Mouse (Mus musculus): ENCODE measurements at regions not wholly inside any gene's neighbourhood (a gene's known extent, or its start where the extent isn't known, plus 50 kb on each side); places are given as distances from the start of the nearest gene placed in this dataset.
A peak's percentile ranks its signal among the peaks of the same experiment; 100 is the strongest.

DNA sequence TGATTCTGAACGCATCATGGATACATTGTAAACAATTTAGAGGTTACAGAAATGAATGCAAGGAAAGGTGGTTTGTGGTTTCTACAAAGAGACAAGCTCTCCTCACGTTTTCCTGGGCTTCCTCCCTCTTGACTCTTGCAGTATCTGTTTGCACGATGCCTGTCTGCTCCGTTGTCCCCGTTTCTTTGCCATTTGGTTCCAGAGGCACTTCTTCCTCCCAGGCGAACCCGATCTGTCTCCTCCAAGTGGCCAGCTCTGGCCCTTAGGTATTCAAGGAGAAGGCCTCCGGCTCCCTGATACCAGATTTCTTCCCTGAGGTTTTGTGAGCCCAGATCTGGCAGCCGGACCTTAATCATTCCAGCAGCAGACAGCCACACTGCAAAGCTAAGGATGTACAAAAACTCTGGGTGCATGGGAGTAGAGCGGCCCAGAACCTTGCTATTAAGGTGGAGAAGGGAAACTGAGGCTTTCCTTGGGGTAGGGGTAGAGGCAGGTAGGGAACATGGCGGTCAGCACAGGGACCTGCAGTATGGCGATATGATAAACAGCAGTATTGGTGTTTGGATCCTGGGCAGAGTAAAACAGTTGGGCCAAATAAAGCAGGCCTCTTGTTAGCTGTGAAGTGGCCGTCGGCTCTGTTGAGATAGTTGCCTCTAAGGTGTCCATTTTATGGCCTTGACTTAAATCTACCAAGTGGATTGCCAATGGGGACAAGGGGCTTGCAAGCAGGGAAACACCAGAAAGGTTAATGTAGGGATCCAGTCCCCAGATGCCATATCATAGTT lies 76.0 kb upstream of the Wnt7b start:
- peak in 1 of 2 experiments; percentile 21 for DNase-seq (ENCODE audit: extremely low spot score in 1 of 2, low spot score in 1 of 2)

DNA sequence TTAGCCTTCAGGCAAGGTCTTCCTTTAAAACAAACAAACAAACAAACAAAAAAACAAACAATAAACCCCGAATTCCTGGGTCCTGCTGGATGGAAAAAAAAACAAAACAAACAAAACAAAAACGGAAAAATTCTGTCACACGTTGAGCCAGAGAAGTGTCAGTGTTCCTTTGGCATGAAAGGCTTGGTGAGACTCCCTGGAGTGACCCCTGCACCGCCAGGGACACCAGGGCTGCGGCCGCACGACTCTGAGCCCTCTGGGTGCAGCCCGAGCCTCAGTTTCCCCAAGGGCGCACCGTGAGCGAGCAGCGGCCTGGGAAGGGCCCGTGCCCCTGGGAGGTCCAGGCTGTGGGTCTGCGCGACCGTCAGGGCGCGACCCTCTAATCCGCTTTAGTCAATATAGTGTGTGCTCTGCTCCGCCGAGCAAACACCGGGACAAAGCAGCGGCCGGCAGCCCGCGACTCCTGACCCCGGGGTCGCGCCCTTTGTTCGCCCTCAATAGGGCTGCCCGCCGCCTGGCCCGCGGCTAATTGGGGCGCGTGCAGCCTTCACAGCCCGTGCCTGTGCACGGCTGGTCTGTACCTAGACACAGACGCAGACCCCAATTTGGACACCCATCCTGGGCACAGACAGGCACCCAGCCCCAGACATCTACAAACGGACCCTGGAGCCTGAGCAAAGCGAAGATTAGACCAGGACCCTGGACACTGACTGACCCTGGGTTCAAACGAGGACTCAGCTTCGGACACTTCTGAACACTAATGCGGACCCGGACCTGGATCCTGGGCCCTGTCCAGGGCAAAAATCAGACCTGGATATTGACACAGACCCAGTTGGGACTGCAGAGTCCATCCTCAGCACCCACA lies 74.0 kb upstream of the Ppara start:
- peak in 1 of 2 experiments; percentile 5 for DNase-seq (ENCODE audit: extremely low spot score in 1 of 2, low spot score in 1 of 2)

DNA sequence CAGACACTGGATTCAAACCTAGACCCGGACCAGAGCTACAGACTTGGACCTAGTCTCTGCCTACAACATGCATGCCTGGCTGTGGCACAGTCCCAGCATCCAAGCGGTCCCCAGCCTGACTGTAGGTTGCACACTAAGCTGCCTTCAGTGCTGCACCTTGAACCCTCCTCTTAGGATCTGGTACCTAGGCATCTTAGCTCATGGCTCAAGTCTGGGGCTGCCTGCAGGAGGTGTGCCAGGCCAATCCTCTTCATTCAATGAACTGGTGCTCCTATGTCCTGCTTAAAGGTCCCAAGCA lies 73.4 kb upstream of the Ppara start:
- DNase-seq (ENCODE audit: extremely low spot score in 1 of 2, low spot score in 1 of 2), result no peak

DNA sequence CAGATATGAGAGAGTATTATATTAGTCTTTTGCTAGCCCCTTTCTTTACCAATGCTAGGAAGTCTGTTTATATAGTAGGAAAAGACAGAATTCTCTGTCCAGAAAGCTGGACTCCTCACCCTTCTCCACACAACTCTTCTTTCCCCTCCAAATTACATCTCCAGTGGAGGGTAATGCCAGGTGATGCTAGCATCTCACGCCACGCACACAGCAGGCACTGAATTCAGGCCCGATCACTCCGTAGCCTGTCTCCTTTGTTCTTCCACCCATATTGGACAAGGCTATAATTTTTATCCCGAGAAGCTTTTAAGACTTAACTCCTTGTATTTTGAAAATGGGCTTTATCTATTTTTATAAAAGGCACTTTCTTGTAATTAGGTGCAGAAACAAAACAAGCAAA lies 73.0 kb upstream of the Ppara start:
- DNase-seq (ENCODE audit: extremely low spot score in 1 of 2, low spot score in 1 of 2), result peak in 1 of 2 experiments; percentile 3

DNA sequence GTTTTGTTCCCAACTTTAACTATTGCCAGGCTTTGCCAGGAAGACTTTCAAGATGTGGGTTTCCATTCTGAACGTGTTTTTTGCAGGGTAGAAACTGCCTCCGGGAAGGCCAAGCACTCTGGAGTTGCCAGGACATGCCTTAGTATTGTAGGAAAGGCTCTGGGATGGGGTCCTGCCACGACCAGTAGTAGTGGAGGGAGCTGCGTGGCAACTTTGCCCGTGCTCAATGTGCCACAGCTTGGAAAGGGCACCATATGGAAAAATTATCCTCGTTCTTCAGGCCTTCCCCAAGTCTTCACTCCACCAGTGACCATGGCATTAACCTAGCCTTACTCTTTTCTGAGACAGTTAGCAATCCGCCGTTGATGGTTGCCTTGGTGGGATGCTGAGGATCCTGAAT lies 72.5 kb upstream of the Ppara start:
- DNase-seq (ENCODE audit: extremely low spot score in 1 of 2, low spot score in 1 of 2), result no peak

DNA sequence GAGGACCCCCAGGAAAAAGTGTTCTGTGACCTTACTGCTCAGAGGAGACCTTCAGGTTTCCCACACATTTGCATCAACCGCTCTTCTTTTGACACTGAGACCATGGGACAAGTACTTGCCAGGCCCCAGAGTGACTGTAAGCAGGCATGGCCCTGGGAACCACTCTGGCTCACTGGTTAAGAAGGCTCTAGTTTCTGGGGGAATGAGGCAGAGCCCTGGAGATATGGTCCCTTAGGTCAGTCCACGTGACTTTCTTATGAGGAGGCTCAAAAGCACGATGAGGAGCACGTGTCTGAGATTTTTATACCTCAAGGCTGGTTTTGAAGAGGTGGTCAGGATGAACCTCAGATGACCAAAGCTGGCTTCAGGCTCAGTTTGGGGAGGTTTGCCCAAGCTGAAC lies 72.1 kb upstream of the Ppara start:
- DNase-seq (ENCODE audit: extremely low spot score in 1 of 2, low spot score in 1 of 2), result no peak

DNA sequence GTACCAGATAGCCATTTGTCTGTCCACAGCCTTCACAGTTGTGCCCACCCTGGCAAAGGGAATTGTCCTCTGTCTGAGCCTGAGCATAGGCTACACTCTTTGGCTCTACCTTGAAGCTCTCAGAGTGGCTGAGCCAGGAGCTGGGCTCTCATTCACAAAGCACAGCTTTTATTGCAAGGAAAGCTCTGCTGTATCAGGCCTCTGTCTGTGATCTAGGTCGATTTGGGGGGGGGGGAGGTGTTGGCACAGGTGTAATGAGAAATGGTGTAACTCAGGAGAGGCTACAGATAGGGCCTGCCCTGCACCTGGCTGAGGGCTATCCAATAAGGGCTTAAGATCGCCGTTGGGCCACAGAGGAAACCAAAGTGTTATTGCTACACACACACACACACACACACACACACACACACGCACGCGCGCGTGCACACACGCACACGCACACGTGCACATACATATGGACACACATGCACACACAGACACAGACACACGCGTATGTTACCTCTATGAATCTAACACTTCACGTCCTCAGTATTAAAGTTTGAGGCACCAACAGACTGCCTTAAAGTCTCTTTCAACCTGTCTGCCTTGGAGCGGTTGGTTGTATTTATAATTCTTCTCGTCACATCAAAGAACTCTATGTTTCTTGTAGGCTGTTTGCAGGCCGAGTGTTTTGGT lies 70.9 kb upstream of the Ppara start:
- DNase-seq (ENCODE audit: extremely low spot score in 1 of 2, low spot score in 1 of 2), result no peak

DNA sequence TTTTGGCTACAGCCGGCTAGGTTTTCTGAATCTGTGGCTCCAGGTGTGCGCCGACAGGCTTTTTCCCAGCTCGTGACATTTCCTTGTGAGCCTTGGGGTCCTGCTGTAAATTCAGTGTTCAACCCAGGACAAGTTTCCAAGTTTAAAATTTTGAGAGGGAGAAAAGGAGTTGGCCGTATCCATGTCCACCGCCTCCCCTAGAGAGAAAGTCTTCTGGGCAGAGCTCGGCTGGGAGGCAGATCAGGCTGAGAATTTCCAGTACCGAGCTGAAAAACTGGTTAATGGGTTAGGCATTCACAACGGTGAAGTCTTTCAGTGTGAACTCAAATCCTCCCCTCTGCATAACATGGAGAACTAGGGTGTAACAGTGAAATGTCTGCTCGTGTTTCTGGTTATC lies 70.4 kb upstream of the Ppara start:
- no peak for DNase-seq (ENCODE audit: extremely low spot score in 1 of 2, low spot score in 1 of 2)

DNA sequence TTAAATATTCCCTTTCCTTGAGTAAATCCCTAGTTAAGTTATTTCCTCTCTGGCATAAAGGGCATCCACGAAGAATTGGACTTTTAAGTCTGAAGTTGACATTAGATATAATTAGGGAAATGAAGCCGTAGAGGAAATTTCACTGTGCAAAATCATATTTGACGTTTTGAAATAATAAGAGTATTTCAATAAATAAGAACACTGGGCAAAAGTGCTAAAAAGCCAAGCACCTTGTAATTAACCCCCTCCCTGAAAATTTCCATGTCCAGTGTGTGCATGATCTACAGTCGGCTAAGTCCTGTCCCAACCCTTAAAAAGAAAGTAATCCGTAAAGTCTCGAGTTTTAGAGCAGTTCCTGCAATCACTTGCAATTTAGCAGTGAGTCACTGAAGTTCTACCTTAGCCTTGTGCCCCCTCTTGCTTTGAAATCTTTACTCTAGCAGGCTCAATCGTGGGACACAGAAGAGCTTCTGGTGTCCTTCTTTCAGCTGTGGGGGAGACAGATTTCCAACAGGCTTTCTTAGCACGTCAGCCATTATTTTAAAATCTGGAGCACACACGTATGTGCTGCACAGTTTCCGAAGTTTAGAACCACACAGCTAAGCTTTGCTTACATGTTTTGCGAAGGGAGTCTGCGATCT lies 69.5 kb upstream of the Ppara start:
- no peak for DNase-seq (ENCODE audit: extremely low spot score in 1 of 2, low spot score in 1 of 2)

DNA sequence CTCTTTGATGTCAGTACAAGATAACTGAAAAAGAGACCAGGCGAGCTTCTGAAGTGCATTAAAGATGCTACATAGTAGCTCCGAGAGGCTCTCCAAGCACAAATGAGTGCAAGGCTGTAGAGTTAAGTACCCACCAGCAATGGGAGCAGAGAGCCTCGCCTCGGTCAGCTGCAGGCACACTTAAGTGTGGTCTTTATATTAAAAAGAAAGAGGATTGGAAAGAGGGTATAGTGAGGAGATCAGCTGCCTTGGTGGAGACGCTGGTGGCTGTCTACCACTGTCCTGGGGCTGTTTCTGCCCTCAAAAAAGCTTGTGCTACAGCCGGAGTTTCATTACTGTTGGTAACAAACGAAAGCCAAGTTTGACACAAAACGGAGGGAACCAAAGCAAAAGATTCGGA lies 68.3 kb upstream of the Ppara start:
- DNase-seq (ENCODE audit: extremely low spot score in 1 of 2, low spot score in 1 of 2), result no peak

DNA sequence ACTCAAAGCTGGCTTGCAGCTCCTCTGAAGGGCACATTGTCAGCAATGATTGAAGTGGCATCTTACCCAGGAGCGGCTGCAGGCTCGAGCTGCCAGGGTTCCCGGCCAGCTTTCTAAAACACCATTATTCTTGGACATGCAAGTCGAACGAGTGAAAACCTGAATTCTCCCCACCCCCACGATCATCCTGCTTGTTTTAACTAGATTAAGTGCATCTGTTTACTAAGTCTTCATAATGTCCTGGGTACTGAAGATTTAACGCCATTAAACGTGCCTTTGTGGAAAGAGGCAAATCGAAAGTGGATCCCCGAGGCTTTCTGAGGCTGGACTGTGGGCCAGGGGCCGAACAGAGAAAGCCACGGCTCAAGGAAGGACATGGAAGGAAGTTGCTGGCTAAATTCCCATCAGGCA lies 67.4 kb upstream of the Ppara start:
- DNase-seq (ENCODE audit: extremely low spot score in 1 of 2, low spot score in 1 of 2), result no peak

DNA sequence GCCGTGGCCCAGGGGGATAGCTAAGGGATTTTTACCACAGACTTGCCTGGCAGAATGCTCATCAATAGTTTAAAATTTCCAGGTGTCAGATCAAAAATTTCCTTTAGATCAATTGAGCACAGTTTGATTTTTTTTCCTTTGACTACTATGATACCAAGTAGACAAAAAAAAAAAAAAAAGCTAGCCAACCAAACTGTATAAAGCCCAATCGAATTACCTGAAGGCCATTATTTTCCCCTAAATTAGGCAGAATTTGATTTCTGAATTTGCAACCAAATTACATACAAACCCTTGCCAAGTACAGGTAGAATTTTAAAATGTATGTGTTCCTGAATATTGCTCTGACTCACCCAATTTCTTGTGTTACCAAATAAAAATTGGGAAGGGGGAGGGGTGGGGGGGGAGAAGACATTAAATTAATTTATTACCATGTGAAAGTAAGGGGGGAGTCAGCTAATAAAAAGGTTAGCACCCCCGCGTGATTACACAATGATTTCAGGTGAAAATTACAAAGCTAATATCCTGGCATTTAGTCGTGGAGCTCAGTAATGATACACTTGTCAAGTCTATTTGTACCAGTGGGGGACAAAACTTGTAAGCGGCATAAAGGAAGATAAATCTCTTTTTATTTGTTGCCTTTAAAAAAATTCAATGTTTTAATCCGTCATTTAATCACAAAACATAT lies 66.7 kb upstream of the Ppara start:
- no peak for DNase-seq (ENCODE audit: extremely low spot score in 1 of 2, low spot score in 1 of 2)

DNA sequence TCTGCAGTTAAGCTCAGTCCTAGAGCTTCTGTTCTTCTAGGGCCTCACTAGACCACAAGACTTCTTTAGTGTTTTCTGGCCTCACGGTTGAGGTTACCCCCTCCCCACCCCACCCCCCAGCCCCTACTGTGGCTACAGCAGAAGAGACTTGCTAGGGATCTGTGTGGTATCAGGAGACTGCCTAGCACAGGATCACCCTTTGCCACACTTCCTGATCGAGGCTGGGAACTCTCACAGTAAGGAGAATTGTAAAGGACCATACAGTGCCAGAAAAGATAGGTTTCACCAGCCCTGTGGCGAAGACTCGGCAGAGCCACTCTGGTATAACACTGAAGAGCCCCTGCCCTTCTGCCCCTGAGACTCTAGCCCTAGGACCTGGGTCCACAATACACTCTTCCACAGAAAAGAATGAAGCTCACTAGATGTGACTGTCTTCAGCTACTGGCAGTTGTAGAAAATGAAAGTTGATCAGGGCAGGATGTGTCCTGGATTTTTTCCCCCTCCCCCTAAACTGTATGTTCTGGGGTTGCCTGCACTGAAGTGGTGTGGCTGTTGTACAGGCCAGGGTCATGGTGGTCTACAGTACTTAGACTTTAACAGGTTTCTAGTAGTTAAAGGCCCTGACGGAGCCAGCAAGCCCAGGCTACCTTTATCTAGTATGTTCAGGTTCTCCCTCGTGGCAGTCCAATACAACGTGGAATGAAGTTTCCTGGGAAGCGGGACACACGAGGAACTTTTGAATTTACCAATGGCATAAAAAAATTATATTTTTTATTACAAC lies 65.7 kb upstream of the Ppara start:
- no peak for DNase-seq (ENCODE audit: extremely low spot score in 1 of 2, low spot score in 1 of 2)

DNA sequence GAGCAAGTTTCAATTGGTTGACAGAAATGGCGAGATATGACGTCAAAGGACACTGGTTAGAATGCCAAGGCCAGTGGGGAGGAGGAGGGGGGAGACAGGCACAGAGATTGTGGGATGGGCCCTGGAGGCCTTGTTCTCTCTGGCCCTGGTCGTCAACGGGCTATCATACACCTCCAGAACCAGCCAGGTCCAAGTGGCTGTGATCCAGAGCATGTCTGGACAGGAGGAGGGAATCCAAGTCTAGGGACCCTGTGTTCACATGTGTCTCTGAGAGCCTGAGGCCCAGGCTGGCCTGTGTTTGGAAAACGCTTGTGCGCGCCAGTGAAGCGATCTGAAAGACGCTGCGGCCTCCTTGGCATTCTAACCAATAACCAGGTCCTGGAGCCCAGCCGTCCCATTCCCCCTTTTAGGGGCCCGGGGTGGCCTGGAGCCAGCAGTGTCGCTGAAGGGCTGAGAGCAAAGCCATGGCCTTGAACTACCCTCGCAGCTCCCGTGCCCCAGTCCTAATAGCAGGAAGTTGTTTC lies 65.1 kb upstream of the Ppara start:
- peak in 1 of 2 experiments; percentile 68 for DNase-seq (ENCODE audit: extremely low spot score in 1 of 2, low spot score in 1 of 2)

DNA sequence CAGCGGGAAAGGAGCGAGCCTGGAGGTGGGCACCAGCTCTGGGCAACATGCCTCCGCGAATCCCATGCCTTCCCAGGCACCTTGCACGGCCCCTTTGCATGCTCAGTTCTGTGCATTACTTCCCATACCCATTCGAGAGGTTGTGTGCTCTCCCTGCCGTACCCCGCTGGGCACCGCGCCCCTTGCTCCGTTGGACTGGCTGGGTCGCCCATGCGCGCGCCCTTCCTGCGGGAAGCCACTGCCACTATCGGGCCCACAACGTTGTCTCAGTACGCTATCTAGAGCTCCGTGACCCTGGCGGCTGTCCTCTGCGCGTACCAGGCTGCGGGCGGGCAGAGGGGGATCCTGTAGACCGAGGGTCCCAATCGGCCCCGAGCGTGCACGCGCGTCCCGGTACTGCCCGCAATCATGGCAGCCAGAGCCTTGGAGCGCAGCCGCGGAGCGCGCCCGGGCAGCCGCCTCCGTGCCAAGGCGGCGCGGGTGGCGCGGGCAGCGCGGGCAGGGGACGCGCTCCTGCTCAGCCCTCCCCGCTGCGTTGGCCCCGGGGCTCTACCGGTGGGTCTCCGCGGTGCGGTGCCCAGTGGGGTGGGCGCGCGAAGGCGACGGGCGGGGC lies 64.5 kb upstream of the Ppara start:
- DNase-seq (ENCODE audit: extremely low spot score in 1 of 2, low spot score in 1 of 2), result peak; percentile 62 to 80

DNA sequence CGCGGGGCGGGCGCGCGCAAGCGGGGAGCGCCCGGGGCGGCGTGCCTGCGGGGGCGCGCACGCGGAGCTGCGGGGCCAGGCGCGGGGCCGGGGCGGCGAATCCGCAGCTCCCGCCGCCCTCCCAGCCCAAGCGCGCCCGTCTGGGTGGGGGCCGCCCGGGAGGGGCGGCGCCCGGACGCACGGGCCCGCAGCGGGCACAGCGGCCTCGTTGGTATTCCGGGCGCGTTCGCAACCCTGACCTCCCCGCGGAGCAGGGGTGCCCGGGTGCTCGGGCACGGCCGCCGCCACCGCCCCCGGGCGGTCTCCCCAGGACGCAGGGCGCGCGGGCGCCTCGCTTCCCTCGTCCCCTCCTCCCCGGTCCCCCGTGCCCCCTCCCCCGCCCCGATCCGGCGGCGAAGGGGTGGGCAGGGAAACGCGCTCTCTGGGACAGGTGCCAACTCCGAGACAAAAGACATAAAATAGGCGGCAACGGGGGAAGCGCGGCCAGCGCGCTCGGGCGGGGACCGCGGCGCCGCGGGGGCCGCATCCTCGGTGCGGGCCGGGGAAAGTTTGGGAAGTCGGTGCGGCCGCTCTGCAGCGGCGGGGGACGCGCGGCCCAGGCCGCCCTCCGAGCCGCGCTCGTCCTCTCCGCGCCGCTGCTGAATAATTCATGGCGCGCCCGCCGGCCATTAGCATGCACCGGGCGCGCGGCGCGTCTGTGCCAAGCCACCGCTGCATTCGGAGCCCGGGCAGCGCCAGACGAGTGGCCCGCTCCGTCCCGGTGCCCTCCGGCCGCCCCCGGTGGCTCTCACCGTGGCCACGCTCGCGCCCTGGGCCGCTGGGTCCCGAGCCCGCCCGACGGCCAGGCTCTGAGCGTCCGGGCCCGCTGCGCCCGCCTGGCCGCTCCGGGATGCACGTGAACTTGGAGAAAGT lies 63.7 kb upstream of the Ppara start:
- DNase-seq (ENCODE audit: extremely low spot score in 1 of 2, low spot score in 1 of 2), result peak; percentile 82 to 86

DNA sequence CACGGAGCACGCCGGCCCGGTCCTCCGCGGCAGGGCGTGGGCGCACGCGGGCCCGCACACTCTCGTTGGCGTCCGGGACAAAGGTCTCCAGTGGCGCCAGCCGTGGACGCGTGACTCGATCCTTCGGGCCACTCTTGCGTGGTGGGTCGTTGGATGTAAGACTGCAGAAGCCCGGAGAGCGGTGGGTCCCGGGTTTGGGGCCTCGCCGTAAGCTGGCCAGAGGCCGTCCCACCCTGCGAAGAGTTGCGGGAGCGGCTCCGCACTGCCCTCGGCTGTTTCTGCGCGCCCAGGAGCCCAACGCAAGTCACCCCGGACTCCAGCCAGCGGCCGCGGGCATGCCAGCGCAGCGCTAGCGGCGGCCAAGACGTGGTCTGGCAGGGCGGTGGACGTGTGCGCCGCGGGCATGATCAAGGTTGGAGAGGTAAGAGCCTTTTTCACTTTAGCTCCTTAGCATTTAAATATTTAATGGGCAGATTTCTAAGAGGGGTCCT lies 63.0 kb upstream of the Ppara start:
- no peak for DNase-seq (ENCODE audit: extremely low spot score in 1 of 2, low spot score in 1 of 2)

DNA sequence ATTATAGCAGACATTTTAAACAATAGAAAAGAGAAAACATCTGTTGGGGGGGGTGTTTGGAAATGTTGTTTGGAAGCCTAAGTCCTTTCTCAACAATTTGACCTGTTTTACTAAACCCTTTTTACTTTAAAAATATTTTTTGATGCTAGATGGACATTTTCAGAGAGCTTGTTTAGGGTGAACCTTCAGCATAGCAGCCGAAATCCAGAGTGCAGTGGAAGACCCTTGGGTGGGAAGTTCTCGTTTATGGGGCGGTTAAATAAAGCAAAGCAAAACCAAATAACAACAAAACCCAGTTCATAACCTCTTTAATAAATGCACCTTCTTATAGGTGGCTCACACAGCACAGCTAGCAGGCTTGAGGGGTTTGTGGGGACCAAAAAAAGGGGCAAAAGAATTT lies 62.4 kb upstream of the Ppara start:
- no peak for DNase-seq (ENCODE audit: extremely low spot score in 1 of 2, low spot score in 1 of 2)

Measured in layer of hippocampus, postnatal 25 days (tissue).